Mouse (Mus musculus) heart, postnatal 14 days (tissue): ENCODE measurements at regions not wholly inside any gene's neighbourhood (a gene's known extent, or its start where the extent isn't known, plus 50 kb on each side); places are given as distances from the start of the nearest gene placed in this dataset.
A peak's percentile ranks its signal among the peaks of the same experiment; 100 is the strongest.

Experiments used
- DNase-seq, 2 experiments: peaks; one replicate each; pipeline ENCODE4 v3.0.0; 2021 to 2022
- intact Hi-C: fragments of 180-260 bp; cut with DNase I; formaldehyde crosslinking; loops from one replicate; pipeline ENCODE4 v1.15.1; 2025

GRCm38 (mm10) chr3:145207071-145207470 lies 85.2 kb upstream of the Col24a1 start:
- intact Hi-C loops, result no loop called here
- DNase-seq, result peak in 1 of 2 experiments; percentile 15

GRCm38 (mm10) chr3:145210166-145210565 lies 82.1 kb upstream of the Col24a1 start:
- no peak for DNase-seq
- intact Hi-C loops, result no loop called here

GRCm38 (mm10) chr3:145216987-145217515 lies 75.2 kb upstream of the Col24a1 start:
- DNase-seq, result no peak
- intact Hi-C loops, result no loop called here

- intact Hi-C loops, result no loop called here
These were observed 69.3 kb upstream of the Col24a1 start for GRCm38 (mm10) chr3:145222922-145223321.

GRCm38 (mm10) chr3:145224040-145224439 lies 68.2 kb upstream of the Col24a1 start:
- intact Hi-C loops, result no loop called here
- no peak for DNase-seq

More at GRCm38 (mm10) chr3:145222922-145223321, 69.3 kb upstream of the Col24a1 start:
- no peak for DNase-seq

GRCm38 (mm10) chr3:145230721-145231120 lies 61.6 kb upstream of the Col24a1 start:
- no peak for DNase-seq
- intact Hi-C loops, result no loop called here

- intact Hi-C loops, result no loop called here
- no peak for DNase-seq
These were observed 50.1 kb upstream of the Col24a1 start for GRCm38 (mm10) chr3:145242138-145242537.
